Mouse (Mus musculus): ENCODE results near the gene Pla2g4d.
A peak's percentile ranks its signal among the peaks of the same experiment; 100 is the strongest.
"Not testable (repeated sequence)": the region's sequence is repeated elsewhere in the genome, so short reads cannot be mapped to it uniquely, and the experiment has no call there.

Pla2g4d gene

GRCm38 (mm10) chr2:120261346-120261745, 27.7 kb downstream of the Pla2g4d start:
- DNase-seq (ENCODE audit: low read depth, low spot score), result no peak

DNA sequence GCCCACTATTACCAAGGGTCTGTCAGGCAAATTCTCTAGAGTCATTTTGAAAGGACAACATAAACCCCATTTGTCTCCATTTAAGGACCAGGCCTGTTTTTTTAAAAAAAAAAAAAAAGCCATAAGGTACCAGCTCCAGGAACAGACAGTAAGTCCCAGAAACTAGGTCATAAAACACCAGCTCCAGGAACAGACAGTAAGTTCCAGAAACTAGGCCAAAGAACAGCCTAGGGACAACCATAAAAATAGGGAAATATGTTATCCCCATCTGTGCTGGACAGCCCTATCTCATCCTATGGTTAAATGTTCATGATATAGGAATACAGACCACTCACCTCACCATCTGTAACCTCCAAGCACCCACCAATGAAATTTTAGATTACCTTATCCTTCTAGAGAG, 32.7 kb downstream of the Pla2g4d start:
- DNase-seq (ENCODE audit: low read depth, low spot score), result no peak

DNA sequence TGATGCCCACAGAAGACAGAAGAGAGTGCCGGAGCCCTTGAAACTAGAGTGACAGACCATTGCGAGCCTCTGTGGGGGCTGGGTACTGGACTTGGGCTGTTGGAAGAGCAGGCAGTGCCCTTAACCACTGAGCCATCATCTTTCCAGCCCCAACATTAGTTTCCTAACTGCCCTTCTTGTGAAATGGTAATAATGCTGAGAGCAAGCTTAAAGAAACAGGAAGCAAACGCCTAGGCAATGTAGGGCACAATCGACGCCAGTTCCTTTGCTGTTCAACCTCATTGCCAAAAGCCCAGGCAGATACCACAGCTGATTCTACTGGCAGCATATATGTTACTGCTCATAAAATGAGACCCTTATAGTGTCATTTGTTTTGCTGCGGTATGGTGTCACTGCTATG, 36.4 kb downstream of the Pla2g4d start:
- no peak for DNase-seq (ENCODE audit: low read depth, low spot score)

DNA sequence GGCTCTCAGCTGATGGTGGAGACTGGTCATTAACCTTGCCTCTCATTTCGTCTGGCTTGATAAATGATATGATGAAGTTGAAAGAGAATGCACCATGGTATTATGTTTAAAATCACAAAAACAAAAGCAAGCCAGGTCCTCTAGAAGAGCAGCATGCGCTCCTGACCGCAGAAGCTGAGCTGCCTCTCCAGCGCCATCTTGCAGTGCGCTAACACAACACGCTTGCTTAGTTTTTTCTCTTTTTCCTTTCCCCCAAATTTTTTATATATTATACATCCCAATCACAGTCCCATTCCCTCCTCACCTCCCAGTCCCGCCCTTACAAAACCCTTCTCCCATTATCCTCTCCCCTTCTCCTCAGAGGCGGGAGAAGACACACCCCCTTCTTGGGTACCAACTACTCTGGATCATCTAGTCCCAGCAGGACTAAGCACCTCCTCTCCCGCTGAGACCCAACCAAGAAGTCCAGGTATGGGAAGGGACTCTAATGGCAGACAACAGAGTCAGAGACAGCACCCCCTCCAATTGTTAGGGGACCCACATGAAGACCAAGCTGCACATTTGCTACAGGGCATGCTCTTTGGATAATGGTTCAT, 43.5 kb downstream of the Pla2g4d start:
- no peak for DNase-seq (ENCODE audit: low read depth, low spot score)

- DNase-seq (ENCODE audit: low read depth, low spot score), result peak; percentile 51
These were observed 44.1 kb downstream of the Pla2g4d start, which contains the start of gene Pla2g4e for GRCm38 (mm10) chr2:120244679-120245420. Gene Pla2g4e, minus strand, starts transcription at chr2:120245335.

DNA sequence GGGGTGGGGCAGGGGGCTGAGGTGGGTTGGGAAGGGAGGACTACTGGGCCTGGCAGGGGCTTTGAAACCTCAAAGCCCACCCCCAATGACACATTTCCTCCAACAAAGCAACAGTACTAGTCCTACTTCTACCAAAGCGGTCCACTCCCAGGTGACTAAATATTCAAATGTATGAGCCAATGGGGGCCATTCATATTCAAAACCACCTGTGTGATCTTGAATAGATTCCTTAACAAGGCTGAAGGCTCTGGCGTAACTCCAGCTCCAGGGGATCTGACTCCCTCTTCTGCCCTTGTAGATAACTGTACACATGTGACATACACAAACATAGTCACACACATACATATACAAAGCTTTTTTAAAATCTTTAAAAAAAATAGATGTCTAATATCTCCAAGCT, 45.0 kb downstream of the Pla2g4d start:
- DNase-seq (ENCODE audit: low read depth, low spot score), result no peak

GRCm38 (mm10) chr2:120242791-120243467, 46.1 kb downstream of the Pla2g4d start:
- DNase-seq (ENCODE audit: low read depth, low spot score), result no peak

GRCm38 (mm10) chr2:120238733-120239132, 50.3 kb downstream of the Pla2g4d start:
- DNase-seq (ENCODE audit: low read depth, low spot score), result not testable (repeated sequence)

DNA sequence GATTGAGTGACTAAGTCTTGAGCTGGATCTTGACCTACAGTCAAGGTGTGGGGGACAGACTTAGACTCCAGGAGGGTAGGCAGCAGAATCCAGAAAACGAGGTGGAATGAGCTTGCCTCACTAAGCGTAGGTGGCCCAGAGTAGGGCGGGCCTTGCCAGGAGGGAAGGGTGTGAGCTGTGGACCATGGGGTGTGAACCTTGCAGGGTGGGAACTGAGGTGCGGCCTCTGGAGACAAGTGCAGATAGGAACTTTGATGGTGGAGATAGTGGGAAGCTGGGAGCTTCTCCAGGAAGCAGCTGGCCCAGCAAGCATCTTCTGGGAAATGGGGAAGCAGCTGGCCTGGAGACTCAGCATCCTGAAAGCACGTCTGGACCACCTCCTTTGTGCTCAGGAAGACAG, 51.2 kb downstream of the Pla2g4d start:
- no peak for DNase-seq (ENCODE audit: low read depth, low spot score)

DNA sequence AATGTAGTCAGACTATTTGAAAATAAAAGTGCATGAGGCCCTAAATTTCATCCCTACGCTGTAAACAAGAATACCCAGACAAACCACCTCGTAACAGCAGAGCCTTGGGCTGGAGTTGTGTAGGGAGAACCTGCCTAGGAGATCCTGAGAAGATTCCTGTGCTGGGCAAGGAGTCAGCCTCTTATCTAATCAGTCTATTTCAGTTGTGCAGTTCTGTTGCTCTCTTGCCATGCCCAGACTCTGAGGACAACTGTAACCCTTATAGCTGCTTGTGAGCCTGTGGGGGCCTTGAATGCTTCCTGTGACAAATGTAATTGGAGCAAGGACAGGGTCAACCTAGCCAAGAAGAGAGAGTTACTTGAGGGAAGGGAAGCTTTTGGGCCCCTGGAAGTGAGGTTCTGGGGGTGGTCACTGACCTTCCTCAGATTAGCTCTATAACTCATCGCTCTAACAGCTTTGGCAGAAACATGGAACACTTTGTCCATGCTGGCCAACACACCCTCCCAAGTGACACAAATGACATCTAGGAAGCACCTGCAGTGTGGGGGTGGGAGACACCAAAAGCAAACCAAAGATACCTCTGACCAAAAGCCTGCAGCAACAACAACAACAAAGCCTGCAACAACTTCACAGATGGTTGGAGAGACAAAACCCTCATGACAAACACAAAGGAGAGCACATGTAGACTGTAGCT, 52.9 kb downstream of the Pla2g4d start:
- no peak for DNase-seq (ENCODE audit: low read depth, low spot score)

DNA sequence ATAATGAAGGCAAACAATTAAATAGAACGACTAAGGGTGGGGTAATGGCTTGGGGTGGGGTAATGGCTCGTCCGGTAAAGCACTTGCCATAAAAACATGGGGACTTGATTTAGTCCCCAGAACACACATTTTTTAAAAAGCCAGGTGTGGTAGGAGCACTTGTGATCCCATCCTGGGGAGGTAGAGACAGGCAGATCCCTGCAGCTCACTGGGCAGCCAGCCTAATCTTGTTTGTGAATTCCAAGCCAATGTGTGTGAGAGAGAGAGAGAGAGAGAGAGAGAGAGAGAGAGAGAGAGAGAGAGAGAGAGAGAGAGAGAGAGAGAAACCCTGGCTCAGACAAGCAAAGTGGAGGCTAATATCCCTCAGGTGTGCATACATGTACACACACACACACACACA, 53.6 kb downstream of the Pla2g4d start:
- no peak for DNase-seq (ENCODE audit: low read depth, low spot score)

DNA sequence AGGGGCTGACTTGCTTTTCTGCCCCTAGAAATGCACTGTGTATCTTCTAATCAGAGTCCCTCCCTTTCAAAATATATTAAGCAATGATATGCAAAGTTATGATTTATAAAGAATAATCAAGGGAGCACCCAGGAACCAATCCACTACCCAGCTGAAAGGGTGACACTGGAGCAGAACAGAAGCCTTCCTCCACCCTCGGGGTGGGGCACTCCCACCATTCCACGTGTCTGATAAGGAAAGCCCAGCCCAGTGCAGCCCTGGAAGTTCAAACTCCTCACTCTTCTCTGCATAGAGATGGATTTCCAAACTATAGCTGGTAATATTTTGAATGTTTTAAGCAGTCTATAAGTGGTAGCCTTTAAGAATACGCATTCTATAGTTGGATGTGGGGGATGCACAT, 57.4 kb downstream of the Pla2g4d start:
- no peak for DNase-seq (ENCODE audit: low read depth, low spot score)
